Mouse (Mus musculus): Measurements from ENCODE around the gene Adam23.
"Not testable (repeated sequence)": the region's sequence is repeated elsewhere in the genome, so short reads cannot be mapped to it uniquely, and the experiment has no call there.

Gene Adam23

GRCm38 (mm10) chr1:63573432-63573831 is 127.7 kb downstream of the Adam23 start:
- no peak for ATAC-seq (ENCODE audit: insufficient number of reproducible peaks, low FRiP score, low TSS enrichment)

GRCm38 (mm10) chr1:63573864-63574611 is 128.3 kb downstream of the Adam23 start:
- no peak for ATAC-seq (ENCODE audit: insufficient number of reproducible peaks, low FRiP score, low TSS enrichment)

- ATAC-seq (ENCODE audit: insufficient number of reproducible peaks, low FRiP score, low TSS enrichment): no peak
Observed at GRCm38 (mm10) chr1:63576803-63577202, 131.1 kb downstream of the Adam23 start.

GRCm38 (mm10) chr1:63579153-63579552 is 133.5 kb downstream of the Adam23 start:
- ATAC-seq (ENCODE audit: insufficient number of reproducible peaks, low FRiP score, low TSS enrichment): no peak

DNA sequence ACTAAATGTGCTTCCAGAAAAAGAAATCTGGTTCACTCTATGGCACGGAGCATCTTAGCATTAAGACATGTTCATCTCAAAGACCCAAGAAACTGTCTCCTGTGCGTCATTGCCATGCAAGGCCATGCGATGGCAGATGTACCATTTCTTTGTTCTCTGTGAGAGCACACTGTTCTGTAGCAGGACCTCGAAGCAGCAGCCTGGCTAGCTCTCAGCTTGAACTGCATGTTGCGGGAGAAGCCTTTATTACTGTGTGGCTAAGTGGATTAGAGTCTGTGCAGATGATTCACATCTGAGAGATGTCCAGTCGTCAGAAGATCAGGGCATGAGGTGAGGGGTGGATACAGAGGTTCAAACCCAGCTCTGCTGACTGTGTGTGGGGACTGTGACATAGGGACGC is 141.2 kb downstream of the Adam23 start:
- no peak for ATAC-seq (ENCODE audit: insufficient number of reproducible peaks, low FRiP score, low TSS enrichment)

- ATAC-seq (ENCODE audit: insufficient number of reproducible peaks, low FRiP score, low TSS enrichment): no peak
Observed at GRCm38 (mm10) chr1:63603870-63604500, 158.3 kb downstream of the Adam23 start.

- ATAC-seq (ENCODE audit: insufficient number of reproducible peaks, low FRiP score, low TSS enrichment): no peak
Observed at GRCm38 (mm10) chr1:63609613-63610012, 163.9 kb downstream of the Adam23 start.

DNA sequence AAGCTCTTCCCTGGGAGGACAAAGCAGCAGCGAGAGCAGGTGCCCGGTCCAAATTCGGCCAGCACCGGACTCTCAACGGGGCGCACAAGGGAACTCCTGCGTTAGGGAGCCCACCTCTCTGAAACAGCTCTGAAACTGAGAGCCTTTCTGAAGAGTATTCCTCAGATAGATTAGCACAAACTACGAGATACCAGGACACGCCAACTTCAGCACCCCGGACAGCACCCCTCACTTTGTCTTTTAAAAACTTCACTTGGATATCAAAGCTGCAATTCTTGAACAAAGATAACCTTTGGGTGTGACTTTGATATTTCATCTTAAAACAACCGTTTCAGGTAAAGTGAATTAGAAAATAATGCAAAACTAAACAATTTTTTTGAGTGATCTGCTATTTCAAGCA is 168.9 kb downstream of the Adam23 start:
- ATAC-seq (ENCODE audit: insufficient number of reproducible peaks, low FRiP score, low TSS enrichment): no peak

DNA sequence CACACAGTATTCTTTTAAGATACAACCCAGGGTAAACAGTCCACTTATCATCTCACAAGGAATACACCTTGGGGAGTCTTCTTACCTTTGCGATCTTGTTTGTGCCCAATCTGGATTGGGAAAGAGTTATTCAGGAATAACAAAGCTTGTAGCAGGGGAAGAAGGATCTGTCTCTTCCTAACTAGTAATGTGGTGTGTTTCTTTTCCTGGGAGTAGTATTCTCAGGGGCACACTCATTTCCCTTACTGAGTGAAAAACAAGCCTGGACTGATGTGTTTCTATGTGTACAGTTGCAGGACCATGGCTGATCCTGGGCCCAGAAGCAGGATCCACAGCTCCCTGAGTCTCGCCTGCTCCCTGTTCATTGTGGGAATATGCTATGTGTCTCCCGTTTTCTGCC is 170.0 kb downstream of the Adam23 start, which contains the start of gene Gm39653:
Gene Gm39653 (plus strand): TSS at position 301 of the 400 bp plus-strand sequence.
- ATAC-seq (ENCODE audit: insufficient number of reproducible peaks, low FRiP score, low TSS enrichment): no peak

DNA sequence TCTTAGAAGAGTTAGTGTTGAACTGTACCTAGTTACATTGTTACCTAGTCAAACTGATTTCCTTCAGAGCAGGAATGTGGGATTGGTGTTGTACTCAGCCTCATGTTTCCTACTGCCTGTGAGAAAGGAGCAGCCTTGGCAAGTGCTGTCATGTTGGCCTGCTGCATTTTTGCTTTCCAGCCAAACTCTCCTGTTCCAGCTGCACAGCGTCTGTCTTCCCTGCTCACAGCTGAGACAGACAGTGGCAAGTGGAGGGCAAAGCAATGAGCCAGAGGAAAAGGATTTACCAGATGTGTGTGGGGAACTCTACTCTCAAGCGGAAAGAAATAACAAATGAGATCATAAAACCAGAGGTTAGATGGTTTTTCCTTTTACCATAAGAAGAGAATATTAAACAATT is 182.5 kb downstream of the Adam23 start:
- no peak for ATAC-seq (ENCODE audit: insufficient number of reproducible peaks, low FRiP score, low TSS enrichment)

DNA sequence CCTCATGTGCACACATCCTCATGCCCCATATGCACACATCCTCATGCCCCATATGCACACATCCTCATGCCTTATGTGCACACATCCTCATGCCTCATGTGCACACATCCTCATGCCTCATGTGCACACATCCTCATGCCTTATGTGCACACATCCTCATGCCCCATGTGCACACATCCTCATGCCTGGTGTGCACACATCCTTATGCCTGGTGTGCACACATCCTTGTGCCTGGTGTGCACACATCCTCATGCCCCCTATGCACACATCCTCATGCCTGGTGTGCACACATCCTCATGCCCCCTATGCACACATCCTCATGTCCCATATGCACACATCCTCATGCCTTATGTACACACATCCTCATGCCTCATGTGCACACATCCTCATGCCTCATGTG is 184.7 kb downstream of the Adam23 start:
- ATAC-seq (ENCODE audit: insufficient number of reproducible peaks, low FRiP score, low TSS enrichment): not testable (repeated sequence)

GRCm38 (mm10) chr1:63639921-63640320 is 194.2 kb downstream of the Adam23 start:
- no peak for ATAC-seq (ENCODE audit: insufficient number of reproducible peaks, low FRiP score, low TSS enrichment)
